Mouse (Mus musculus) cerebellum, adult 11-12 months (tissue): ENCODE measurements around the gene Gm20662.

Source experiments
- DNase-seq: peaks from one replicate; pipeline ENCODE4 v3.0.0; 2022

Gene Gm20662

DNA sequence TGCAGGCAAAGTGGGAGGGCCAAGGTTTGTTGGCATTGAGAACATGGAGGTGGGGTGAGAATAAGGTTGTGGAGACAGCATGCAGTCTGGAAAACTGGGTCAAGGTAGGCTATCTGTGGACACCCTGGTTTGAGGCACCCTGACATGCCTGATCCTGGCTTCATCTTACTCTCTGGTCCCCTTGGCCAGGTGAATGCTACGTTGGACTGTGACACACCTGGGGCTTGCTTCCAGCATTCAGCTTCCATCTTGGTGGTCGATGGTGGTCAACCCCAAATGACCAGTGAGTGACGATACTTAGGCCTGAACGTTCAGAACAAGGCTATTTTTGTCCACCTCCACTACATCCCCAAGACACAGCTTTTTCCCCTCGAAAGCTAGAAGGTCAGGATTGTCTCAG is at the start of gene Gm20662:
Gene Gm20662 (plus strand): TSS at position 301 of the 400 bp plus-strand sequence.
- no peak for DNase-seq

DNA sequence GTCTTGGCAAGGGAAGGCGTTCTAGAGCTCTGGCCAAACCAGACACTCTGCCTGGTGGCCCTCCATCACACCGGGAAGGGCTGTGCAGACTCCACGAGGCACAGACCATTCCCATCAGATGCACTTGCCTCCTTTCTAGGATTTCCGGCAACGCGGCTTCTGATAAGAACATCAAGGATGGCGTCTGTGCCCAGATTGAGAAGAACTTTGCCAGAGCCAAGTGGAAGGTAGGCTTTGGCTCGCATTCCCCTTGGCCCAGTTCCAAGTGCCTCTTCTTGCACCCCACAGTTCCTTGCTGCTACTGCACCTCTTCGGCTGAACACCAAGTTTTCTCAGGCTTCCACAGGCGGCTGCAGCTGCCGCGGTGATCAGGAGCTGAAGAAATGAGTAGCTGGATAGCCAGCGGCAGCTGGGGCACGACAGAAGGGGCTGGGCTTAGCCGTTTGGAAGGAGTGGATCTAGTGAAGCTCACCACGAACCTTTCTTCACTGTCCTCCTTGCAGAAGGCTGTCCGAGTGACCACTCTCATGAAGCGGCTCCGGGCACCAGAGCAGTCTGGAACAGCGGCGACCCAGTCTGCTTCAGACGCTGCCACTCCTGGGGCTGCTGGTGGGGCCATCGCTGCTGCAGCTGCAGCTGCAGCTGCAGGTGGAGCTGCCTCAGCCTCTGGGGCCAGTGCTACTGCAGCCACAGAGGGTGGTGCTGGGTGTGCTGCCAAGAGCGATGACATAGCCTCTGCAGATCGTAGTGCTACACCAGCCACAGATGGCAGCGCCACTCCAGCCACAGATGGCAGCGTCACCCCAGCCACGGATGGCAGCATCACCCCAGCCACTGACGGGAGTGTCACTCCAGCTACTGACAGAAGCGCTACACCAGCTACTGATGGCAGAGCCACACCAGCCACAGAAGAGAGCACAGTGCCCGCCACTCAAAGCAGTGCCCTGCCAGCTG is 48.6 kb upstream of the Gm20662 start:
- DNase-seq = peak; percentile 62

DNA sequence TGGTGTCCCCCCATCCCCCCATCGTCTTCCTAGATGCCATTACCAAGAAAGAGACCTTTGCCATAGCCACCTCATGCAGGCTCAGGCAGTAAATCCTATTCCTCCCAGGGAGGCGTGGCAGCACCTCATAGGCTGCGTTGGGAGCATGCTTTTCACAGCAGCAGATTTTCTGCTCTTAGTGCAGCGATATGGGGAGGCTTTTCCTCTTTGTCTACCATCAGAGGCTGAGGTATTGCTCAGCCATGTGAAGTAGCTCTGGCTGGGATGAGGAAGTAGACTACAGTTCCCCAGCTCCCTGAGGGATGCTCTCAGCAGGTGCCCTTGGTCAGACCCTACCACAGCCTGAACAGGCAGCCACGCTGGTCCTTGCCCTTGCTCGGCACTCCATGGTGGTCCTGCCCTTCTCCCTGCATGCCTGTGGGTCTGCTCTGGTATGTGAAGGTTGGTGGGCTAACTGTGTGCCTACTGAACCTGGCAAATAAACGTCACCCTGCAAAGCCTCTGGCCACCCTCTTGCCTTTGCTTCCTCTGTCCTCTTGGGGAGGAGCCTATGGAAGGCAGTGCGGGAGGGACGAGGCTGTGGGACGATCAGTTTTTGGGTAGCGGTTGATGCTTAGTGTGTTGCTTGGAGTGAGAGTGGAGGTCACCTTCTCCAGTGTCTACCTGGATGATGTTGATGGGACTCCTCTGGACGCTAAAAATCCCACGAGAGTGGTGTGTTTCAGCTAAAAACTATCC is 46.8 kb upstream of the Gm20662 start:
- no peak for DNase-seq

DNA sequence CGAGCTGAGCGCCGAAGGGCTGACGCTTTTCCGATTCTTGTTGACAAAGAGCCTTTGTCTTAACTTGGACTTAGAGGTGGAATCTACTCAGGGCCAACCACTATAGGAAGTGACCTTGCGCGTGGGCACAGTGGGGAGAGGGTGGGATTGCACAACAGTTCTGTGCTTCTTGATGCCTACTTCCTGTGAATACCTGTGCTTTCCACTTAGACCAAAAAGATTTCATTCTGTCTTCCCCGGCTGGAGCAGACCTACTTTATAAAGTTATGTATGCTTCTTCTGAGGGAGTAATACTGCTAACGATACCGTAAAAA is 46.3 kb upstream of the Gm20662 start, which contains the start of gene Traip:
Gene Traip (plus strand): TSS at position 215 of the 314 bp plus-strand sequence.
- DNase-seq = no peak

DNA sequence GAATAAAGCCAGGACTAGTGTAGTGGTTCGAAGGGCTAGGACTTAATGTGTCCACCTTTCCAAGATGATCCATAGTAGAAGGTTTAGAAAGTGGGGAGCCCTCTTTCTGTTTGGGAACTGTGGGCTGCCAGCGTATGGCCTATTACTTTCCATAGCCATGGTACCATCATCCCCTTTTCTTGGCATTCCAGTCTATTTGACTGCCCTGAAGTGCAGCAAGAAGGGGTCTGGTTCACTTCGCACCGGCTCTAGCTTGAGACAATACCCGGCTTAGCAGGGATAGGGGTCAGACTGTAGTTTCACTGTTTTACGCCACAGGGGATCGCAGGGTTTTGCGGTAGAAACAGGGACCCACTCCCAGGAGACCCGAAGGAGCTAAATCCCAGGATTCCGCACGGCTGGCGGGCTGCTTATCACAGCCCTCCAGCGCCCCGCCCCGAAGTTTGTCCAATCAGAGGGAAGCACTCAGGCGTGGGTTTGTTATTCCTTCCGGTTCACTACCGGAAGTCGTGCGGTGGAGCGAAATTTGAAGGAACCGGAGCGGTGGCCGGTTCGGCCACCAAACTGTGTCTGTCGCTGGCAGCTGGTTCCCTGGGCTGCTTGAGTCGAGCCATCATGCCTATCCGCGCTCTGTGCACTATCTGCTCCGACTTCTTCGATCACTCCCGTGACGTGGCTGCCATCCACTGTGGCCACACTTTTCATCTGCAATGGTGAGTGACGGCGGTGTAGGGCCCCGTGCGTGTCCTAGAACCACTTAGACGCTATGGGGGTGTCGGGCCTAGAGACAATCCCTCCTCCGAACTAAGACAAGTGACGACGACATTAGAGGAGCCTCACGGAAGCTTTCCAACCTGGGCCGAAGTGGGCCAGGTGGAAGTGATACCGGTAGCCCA is 45.4 kb upstream of the Gm20662 start:
- DNase-seq = peak; percentile 89

DNA sequence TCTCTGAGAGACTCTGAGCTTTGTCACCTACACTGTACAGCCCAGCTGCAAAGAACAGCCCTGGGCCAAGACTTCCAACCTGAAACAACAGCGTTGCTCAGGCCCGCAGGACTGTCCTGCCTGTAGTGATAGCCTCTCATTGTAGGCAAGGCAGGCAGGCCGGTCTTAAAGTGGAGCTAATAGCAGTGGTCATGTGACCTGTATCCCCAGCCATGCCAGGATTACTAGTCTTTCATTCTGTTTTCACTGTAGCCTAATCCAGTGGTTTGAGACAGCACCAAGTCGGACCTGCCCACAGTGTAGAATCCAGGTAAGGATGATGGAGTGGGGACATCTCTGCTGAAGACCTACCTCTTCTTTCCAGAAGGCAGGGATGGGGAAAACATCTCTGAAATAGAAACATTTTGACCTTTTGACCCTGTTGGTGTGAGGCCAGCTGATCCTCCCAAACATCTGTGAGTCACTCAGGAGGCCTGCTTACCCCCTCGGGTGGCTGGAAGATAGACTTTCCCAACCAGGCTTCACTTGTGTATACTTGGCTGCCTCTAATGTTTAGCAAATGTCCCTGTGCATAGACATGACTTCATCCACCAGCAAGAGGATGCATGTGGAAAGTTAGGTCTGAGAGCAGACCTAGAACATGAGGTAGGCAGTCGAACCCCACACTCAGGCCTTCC is 40.4 kb upstream of the Gm20662 start:
- no peak for DNase-seq

DNA sequence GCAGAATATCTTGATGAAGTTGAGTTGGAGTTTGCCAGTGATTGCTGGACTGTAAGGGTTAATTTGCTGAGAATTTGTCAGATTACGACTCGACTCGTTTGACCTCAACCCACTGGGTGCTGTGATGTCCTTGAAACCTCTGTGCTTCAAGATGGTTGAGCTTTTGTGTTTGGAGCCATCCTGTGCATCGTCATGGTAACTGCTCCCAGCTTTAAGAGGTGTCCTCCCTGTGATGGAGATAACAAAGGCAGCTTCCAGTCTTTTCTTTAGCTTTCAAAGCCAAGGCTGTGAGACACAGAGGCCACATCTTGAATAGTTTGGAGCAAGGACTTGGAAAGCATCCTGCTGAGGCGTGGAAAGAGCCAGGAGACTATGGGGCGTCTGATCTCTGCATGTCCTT is 39.0 kb upstream of the Gm20662 start:
- DNase-seq = no peak

DNA sequence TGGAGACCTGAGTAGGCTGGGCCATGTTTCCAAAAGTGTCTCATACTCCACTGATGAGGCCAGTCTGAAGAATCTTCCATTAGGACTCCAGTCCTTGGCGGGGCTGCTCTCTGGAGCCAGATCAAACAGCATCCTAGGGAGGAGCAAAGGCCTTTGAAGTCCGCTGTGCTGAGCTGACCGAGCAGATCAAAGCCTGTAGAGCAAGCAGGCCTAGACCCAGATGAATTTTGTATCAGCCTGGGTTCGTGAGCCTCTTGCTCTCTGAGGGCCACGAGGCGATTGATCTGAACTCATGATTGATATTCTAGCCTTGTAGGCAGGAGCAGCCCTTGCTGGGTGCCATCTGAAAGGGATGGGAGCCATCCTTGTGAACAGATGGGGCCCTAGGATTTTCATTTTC is 36.3 kb upstream of the Gm20662 start:
- DNase-seq = no peak

DNA sequence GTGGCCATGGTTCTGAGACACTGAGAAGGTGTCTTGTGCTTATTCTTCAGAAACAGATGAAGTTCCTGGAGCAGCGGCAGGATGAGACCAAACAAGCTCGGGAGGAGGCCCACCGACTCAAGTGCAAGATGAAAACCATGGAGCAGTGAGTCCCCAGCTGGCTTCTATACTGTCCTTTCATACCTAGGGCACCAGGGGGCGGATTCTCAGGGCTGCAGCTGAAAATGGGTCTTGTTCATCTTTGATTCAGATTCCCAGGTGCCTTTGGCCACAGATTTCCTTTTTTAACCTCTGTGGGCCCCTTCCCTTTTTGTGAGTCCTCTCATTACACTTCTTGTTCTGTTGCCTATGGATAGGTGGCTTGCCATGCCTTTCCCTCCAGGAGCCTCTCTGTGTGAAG is 35.2 kb upstream of the Gm20662 start:
- DNase-seq = no peak

DNA sequence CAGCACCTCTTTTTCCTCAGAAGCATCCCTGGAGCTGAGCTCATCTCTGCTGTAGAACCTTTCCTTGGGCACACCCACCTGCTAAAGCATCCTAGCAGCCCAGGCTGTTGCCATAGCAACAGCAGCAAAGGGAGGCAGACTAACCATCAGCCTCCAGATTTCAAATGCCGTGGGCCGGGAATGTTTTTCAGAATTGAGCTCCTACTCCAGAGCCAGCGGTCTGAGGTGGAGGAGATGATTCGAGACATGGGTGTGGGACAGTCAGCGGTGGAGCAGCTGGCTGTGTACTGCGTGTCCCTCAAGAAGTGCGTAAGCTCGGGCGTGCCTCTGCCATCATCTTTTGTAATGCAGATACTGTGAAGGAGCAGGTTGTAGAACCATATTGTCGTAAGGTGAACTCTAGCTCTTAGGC is 34.8 kb upstream of the Gm20662 start:
- DNase-seq = no peak

DNA sequence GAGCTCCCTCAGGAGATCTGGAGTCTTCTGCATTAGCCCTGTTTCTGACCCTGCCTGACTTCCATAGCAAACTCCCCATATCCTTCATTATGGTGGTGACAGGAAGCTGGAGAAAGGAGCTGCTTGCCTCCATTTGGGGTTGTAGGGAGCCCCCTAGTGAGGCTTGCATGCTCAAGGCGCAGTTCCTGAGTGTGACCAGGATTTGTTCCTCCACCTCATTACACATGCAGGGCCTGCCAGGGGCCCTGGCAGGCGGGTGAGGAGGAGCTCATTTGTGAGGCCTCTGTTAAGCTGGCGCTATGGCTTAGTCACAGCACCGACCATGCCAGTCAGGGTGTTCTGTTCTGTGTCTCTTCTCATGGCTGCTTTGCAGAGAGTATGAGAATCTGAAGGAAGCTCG is 34.3 kb upstream of the Gm20662 start:
- no peak for DNase-seq

DNA sequence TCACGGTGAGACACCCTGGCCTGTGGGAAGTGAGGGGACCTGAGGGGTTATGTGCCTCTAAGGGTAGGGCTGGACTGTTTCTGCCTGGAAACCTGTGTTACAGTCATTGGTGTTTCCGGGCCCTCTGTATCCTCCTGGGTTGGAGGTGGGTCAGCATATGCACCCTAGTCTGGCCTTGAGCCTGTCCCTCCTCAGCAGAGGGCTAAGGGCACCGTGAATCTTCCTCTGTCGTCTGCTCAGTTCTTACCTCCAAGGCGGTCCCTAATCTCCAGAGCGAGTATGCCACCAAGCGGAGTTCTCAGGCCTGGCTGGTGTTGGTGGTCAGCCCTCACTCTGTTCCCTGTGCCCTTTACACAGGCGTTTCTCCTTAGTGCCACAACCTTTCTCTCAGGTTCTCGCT is 33.2 kb upstream of the Gm20662 start:
- no peak for DNase-seq

DNA sequence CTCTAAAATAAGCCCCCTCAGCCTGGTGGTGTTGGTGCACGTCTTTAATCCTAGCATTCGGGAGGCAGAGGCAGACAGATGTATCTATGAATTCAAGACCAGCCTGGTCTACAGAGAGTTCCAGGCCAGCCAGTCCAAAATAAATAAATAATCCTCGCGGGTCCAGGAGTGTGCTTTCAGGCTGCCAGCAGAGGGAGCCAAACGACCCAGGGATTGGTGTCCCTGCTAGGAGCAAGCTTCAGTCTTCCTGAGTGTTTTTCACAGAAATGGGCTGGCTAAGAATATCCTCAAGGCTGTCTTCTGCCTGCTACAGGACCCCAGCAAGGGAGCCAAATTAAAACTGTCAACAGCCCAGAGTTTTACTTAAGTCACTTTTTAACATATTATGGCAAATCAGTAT is 32.4 kb upstream of the Gm20662 start:
- peak; percentile 71 for DNase-seq

DNA sequence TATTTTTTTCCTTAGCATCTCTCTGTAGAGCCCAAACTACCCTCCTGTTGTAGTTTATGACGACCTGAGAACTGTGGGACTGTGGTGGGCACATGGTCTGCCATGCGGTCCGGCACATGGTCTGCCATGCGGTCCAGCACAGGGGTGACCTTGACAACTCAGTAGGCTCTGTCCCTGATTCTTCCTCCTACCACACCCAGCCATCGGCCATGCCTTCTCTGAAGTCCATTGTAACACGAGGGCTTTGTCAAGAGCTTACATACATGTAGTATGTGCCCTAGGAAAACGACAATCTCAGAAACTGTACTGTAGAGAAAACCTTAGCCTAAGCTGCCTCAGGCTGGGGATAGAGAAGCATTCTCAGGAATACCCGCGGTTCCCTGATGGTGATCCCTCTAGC is 31.5 kb upstream of the Gm20662 start:
- no peak for DNase-seq

DNA sequence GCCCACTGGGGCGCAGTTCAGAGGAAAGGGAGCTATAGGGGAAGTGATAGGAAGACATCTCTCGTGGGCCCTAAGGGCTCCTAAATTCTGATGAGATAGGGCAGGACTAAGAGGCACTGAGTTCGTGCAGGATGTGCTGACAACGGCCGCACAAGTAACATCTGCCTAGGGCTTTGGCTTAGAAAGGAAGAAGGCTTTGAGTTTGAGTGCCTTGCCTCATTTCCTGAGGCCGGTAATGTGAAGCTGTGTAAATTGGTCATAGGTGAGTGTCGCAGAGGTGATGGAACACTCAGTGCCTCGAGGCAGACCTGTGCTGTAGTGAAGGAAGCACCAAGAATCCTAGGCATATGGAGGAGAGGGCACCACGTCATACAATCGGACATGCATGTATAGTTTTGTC is 29.5 kb upstream of the Gm20662 start:
- DNase-seq = no peak

DNA sequence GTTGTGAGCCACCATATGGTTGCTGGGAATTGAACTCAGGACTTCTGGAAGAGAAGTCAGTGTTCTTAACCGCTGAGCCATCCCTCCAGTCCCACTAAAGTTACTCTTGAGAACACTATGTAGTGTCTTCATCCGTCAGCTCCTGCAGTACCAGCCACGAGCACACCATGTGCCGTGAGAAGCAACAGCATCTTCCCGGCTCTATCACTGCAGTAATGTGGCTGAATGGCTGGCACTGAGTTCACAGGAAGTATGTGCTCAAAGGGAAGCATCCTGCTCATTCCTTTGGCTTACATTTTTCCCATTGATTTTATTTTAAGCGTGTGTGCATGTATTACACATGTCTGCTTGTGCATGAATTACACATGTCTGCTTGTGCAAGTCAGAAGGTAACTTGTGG is 28.7 kb upstream of the Gm20662 start:
- no peak for DNase-seq

DNA sequence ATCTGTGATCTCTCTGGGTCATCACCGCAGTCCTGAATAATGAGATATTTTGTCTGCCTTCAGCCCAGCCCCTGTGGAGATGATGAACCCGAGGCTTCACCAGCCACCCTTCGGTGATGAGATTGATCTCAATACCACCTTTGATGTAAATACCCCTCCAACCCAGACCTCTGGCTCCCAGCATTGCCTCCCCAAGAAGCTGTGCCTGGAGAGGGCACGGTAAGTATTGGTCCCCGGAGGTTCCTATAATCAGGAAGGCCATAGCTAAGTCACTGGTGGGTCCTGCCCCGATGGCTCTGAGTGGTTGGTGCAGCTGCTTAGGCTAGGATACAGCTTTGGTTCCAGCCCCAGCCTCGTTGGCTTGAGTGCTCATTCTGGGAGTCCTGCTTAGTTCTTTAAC is 27.6 kb upstream of the Gm20662 start:
- no peak for DNase-seq

DNA sequence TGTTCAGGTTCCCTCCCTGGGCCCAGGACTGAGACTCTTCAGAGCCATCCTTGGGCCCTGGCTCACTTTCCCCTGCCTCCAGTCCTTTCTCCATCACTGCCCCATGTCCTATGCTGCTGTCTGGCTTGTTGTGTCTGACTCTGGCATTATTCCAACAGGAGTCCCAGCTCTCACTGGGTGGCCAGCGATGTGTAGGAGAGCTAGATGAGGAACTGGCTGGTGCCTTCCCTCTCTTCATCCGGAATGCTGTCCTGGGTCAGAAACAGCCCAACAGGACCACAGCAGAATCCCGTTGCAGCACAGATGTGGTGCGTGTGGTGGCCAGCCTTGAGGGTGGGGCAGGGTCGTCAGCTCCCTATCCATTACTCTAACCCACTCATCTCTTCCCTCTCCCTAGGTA is 25.8 kb upstream of the Gm20662 start:
- DNase-seq = no peak

DNA sequence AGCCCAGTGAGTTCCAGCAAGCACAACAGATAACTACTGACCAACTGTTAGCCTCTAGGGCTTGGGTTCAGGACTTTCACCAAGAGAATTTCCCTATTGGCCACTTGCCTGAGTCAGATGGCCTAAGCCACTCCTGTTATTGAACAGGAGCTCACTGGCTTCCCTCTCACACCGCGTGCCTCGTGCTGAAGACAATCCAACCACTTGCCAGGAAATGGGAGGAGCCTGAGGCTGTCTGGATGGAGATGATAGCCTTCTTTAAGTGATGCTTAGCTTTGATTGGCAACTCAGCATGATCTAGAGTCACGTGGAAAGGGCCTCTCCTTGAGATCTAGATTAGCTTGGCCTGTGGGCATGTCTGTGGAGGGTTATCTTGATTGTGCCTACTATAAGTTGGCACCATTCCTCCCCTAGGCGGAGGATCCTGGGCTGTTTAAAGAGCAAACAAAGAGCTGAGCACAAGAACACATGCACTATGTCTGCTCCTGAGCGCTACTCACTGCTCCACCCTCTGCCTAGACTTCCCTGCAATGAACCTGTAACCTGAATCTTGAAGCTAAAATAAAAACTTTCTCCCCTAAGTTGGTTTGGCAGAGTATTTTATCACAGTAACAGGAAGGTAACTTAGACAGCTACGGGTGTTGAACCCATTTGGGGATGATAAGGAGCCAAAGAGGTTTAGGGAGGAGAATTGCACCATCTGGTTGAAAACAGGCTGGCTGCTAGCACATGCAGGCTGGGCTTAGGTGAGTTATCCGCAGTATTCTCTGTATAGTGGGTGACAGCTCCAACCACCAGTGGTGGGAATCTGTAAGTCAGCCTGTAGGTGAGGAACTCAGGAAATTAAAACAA is 24.2 kb upstream of the Gm20662 start:
- no peak for DNase-seq

DNA sequence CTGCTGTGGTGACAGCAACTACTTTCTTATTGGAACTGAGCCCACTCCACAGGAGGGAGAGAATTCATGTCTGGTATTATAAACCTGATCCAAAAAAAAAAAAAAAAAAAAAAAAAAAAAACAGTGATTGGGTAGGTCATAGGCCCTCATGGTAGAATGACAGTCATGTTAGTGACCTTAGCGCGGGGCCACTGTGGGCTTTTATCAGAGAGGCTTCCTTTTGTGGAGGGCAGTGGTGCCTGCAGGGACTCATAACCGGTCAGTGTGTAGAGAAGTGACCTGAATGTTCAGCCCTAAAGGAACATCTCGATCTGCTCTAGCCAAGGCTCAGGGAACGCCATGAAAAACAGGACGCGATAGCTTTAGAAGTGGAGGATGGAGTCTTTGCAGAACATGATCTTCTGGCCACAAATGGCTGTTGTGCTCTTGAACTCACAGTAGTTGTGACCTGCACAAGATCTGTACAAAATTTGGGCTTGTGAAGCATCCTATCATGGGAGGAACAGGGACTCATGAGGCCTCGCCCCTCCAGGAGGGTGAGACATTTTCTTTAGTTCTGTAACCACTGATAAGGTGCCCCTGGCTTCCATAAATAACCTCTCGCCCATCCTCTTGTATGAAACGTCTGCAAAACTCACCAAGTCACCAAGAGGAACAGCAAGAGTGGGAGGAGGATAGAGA is 21.5 kb upstream of the Gm20662 start:
- no peak for DNase-seq
